Mouse (Mus musculus): ENCODE results near the gene Hils1. TPM values are rescaled to one million over a fixed set of nuclear protein-coding genes. Genes with fewer than 3 reads are reported as not detected.

Gene Hils1
- polyA plus RNA-seq (2012): not detected in 2 replicates

DNA sequence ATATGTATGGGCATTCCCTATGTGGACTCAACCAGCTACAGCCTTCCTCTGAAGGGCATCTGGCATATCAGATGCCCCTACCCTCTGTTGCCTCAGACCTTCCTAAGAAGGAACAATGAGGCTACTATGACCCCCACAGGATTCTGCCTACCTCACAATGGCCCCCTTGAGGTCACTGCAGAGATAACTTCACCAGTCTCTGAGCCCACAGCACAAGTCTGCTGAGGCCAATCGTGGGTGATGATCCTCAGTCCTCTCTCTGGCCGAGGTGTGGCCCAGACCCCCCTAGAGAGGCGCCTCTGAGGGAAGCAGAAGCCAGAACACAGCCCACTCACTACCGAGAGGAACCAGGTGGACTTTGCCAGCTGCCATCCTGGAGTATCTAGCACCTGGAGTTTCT is at the start of gene Hils1:
Gene Hils1 (plus strand): TSS at position 175 of the 400 bp plus-strand sequence.
- no peak for TF ChIP-seq GATA1 (IDR thresholded peaks at IDR 0.05; ENCODE audit: low read length)

DNA sequence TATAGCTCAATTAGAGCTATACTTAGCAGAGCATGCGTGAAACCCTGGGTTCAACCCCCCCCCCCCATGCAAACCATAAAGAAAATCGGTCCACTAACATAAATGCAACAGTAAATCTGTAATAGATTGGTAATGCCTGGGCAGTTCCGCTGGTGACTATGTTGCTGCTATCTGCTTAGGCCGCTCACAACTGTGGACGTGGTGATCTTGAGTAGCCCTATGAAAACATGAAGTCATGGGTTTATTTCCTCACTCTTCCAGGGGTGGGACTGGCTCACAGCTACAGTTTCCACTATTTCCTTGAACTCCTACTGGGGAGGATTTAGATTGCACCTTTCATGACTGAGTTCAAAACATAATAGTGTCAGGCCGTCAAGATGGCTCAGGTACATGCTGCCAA is 49.7 kb upstream of the Hils1 start:
- TF ChIP-seq GATA1 (IDR thresholded peaks at IDR 0.05; ENCODE audit: low read length): no peak

DNA sequence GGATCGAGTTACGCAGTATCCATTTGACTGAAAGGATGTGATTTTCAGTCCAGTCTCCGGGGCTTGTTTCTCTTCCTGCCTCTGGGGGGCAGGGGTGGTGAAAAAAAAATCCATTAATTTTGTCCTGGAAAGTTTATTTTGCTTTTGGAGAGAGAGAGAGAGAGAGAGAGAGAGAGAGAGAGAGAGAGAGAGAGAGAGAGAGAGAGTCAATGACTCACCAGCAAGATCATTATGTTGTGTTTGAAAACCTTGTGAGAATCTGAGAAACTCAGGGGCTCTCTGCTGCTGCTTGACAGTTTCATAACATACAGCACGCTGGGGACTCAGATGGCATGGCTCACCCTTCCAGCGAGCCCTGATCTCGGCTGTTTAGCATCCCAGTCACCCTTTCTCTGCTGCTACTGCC is 46.4 kb upstream of the Hils1 start:
- no peak for TF ChIP-seq GATA1 (IDR thresholded peaks at IDR 0.05; ENCODE audit: low read length)

DNA sequence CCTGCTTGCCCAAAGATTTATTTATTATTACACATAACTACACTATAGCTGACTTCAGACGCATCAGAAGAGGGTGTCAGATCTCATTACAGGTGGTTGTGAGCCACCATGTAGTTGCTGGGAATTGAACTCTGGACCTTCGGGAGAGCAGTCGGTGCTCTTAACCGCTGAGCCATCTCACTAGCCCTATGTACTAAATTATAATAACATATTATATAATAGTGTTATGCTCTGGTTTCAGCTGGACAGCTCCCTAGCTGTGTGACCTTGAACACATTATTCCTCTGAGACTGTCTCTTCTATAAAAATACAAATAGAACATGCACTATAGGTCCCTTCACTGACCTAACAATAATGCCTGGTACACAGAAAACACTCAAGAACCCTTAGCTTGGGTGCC is 42.4 kb upstream of the Hils1 start:
- no peak for TF ChIP-seq GATA1 (IDR thresholded peaks at IDR 0.05; ENCODE audit: low read length)

DNA sequence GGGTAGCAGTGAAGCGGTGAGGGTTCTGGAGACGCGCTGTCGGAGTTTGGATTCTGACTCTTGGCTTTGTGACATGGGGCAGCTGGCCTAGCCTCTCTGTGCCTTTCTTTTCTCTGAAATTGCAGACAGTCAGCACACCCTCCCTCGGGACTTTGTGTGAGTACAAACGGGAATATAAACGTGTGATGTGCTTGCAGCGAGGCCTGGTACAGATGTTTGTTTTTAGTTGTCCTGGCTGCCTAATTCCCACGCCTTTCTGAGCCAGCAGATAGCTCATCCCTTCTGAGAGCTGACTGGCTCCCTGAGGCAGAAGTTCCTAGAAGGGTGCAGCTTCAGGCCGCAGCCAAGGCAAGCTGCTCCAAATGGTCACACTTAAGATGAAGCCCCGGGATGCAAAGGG is 41.0 kb upstream of the Hils1 start:
- TF ChIP-seq GATA1 (IDR thresholded peaks at IDR 0.05; ENCODE audit: low read length): no peak

DNA sequence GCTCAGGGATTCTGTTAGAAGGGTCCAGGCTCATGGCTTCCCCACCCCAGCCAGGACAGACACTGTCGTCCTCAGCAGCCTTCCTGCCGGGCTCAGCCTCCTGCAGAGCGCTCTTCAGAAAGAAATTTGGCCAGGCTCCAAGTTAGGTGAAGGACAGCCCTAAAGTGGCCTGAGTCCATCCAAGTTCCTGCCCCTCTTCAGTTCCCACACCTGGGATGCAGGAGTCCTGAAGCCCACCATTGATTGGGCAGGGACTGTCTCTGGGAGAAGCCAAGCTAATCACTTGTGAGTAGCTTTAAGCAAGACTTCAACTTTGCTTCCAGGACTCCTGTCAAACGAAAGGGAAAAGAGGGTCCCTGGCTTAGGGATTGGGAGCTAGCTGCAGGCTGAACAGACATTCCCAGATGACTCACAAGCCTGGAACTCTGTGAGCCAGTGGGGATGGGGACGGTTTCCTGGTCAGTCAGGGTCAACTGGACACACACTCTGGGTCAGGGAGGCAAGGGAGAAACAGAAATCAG is 39.6 kb upstream of the Hils1 start:
- TF ChIP-seq GATA1 (IDR thresholded peaks at IDR 0.05; ENCODE audit: low read length): no peak

DNA sequence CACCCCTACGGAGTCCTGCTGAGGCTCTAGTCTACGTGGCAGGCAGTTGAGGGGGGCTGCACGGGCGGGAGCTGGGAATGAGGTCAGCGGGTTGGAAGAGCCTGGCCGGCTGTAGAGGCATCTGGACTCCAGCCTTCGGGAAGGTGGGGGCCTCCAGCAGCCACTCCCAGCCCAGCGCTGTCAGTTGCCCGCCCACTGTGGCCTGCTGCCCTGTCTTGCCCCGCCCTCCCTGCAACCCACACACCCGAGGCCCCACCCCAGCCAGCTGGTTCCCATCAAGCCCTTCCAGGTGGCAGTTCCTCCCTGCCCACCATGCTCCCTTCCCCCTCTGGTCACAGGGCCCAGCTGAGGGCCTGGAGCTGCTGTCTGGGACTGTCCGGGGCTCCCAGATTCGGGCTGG is 38.6 kb upstream of the Hils1 start:
- no peak for TF ChIP-seq GATA1 (IDR thresholded peaks at IDR 0.05; ENCODE audit: low read length)

DNA sequence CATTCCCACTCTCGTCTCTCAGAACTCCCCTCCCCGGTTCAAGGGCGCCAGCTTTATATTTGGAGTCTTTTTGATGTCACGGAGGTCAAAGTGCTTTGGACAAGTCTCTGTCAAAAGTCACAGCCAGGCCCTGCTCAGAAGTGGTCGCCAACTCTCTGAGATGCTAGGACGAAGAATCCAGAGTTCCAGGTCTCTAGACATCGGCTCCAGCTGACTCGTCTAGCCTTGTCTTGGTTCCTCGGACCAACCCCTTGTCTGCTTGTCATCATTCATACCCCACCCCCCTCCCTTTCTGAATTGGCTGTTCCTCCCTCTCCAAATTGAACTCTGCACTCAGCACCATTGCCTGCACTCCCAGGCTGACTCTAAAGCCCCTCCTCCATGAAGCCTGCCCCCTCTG is 37.8 kb upstream of the Hils1 start:
- TF ChIP-seq GATA1 (IDR thresholded peaks at IDR 0.05; ENCODE audit: low read length): no peak

DNA sequence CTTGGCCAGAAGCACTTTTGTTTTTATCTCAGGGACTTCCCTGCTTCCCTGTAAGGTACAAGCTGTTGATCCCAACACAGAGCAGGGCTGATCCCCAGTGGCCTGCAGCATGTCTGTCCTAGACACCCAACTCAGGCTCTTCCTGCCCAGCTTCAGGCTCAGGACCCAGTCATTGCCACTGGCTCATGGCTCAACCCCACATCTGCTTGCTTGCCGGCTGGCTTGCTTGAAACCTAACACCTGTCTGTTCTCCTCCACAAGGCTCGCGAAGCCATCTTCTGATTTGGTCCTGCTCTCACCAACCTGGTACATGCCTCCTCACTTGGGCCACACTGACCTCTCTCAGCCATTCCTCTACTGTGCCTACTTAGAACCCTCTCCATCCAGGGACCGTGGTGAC is 37.2 kb upstream of the Hils1 start:
- TF ChIP-seq GATA1 (IDR thresholded peaks at IDR 0.05; ENCODE audit: low read length): no peak

DNA sequence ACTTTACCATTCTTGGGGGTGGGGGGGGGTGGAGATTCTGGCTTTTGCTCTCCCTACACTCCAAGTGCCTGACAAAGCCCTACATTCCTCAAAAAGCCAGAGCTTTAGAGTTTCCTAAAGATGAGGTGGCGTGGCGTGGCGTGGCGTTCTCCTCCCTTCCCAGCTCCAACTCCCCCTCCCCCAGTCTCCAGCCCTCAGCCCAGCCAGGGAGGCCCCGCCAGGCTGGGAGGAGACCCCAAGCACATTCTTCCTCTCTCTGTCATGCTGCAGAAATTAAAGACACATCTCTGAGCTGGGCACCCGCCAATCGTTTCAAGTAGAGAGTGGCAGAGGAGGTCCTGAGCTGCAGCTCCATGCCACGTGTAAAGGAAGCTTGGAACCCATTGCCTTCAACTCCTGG is 33.8 kb upstream of the Hils1 start:
- TF ChIP-seq GATA1 (IDR thresholded peaks at IDR 0.05; ENCODE audit: low read length): no peak

DNA sequence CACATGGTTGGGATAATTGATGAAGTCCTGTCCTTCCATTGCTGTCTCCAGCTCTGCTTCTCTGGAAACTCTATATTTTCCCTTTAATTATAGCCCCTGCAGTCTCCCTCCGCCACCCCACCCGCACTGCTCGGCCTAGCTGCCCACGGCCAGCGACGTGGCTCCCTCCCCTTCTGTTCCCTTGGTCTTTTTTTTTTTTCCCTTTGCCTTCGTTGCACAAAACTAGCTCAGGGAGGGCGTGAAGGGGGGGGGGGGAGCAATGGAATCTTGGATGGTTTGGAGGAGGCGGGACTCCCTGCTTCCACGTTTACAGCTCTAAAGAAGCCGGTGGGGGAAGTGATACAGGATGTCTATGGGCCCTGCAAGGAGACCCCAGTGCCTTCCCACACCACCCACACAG is 32.9 kb upstream of the Hils1 start:
- TF ChIP-seq GATA1 (IDR thresholded peaks at IDR 0.05; ENCODE audit: low read length): no peak

DNA sequence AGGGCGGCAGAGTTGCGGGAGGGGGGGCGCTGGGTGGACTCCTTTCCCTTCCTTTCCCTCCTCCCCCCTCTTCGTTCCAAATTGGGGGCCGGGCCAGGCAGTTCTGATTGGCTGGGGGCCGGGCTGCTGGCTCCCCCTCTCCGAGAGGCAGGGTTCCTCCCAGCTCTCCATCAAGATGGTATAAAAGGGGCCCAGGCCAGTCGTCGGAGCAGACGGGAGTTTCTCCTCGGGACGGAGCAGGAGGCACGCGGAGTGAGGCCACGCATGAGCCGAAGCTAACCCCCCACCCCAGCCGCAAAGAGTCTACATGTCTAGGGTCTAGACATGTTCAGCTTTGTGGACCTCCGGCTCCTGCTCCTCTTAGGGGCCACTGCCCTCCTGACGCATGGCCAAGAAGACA is 31.3 kb upstream of the Hils1 start, which contains the start of gene Col1a1:
Gene Col1a1 (plus strand): TSS at position 180 of the 400 bp plus-strand sequence.
- no peak for TF ChIP-seq GATA1 (IDR thresholded peaks at IDR 0.05; ENCODE audit: low read length)

DNA sequence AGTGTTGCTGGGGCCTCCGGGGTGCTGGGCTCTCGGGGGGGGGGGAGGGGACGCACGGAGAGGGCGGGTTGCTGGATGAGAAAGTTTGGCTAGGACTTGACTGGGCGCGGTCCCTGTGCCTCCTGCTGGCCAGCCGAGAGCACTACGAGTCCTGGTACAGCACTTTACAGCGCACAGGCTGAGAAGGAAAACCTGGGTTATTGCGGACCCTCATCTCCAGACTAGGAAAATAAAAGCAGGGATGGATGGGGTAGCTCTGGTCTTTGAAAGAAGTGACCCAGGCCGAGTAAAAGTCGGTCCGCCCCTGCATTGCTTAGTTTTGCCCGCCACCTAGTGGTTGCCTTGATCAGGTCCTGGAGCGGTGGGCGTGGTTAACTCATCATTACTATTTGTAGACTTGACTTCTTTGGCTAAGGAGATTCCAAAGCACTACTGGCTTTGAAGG is 30.5 kb upstream of the Hils1 start:
- TF ChIP-seq GATA1 (IDR thresholded peaks at IDR 0.05; ENCODE audit: low read length): no peak

DNA sequence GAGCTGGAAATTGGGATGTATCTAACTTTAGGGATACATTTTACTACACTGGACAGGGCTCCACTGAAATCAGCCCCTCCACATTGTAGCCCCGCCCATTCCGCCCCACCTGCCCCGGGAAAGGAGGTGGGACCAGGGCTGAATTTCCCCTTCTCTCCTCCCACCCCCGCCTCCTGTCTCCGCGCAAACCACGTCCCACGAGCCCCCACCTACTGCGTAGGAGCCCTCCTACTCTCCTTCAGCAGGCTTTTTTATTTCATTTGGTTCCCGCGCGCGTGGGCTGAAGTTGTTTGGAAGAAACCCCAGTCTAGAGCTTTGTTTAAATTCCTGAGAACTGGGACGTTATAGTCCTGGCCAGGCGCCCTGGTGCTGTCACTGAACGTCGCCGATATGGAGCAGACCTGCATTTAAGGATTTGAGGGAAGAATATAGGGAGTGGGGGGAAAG is 30.0 kb upstream of the Hils1 start:
- TF ChIP-seq GATA1 (IDR thresholded peaks at IDR 0.05; ENCODE audit: low read length): no peak

DNA sequence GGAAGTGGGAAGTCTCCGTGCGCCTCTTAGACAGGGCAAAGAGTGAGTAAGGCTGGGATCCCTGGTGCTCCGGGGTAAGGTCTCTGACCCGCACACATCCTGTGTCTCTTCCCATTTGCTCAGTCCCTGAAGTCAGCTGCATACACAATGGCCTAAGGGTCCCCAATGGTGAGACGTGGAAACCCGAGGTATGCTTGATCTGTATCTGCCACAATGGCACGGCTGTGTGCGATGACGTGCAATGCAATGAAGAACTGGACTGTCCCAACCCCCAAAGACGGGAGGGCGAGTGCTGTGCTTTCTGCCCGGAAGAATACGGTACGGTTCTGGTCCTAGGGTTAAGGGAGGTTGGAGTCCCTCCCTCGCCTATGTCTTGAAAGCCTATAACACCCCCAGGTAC is 29.6 kb upstream of the Hils1 start:
- no peak for TF ChIP-seq GATA1 (IDR thresholded peaks at IDR 0.05; ENCODE audit: low read length)

DNA sequence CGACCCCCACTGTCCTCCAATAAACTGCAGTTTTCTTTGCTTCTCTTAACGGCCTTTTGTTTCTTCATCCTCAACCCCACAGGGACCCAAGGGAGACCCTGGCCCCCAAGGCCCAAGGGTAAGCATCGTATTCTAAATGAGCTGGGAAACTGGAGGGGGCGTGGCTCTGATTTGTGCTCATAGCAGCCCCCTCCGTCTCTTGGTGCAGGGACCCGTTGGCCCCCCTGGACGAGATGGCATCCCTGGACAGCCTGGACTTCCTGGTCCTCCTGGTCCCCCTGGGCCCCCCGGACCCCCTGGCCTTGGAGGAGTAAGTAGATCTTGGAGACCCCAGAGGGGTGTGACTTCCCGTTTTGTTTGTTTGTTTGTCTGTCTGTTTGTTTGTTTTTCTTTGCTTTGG is 29.1 kb upstream of the Hils1 start:
- no peak for TF ChIP-seq GATA1 (IDR thresholded peaks at IDR 0.05; ENCODE audit: low read length)

DNA sequence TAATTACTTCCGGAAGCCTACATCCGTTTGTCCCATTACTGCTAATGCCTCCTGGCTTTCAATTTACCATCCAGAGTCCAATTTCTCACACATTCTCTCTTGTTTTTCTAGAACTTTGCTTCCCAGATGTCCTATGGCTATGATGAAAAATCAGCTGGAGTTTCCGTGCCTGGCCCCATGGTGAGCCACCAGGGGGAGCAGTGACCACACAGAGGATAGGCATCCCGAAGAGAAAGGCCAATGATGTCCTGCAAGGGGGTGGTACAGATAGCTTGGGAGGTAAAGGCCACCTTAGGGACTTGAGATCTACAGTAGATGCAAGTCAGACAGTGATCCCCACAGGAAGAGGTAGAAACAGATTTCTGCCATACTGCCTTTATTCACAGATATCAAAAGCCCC is 28.1 kb upstream of the Hils1 start:
- no peak for TF ChIP-seq GATA1 (IDR thresholded peaks at IDR 0.05; ENCODE audit: low read length)

DNA sequence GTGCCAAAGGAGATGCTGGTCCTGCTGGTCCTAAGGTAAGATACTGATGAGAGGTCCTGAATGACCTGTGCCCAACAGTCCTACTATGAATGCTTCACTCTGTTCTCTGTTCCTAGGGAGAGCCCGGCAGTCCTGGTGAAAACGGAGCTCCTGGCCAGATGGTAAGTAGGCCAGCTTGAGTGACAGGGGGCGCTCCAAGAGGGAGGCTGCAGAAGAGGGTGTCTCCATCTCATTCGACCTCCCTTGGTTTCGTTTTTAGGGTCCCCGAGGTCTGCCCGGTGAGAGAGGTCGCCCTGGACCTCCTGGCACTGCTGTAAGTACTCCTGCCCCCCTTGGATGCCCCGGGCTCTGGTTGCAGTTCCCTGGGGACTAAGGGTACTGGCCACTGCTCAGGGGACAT is 26.3 kb upstream of the Hils1 start:
- no peak for TF ChIP-seq GATA1 (IDR thresholded peaks at IDR 0.05; ENCODE audit: low read length)
